Mouse (Mus musculus): ENCODE results near the gene Sh3pxd2a. TPM values are rescaled to one million over a fixed set of nuclear protein-coding genes. Genes with fewer than 3 reads are reported as not detected.

Gene Sh3pxd2a
- total RNA-seq, 2 experiments from 2014 or later = 33.9 to 35.9 TPM

- intact Hi-C loops (cut with DNase I) = no loop called here
- no peak for DNase-seq (ENCODE audit: low spot score in 2 of 2)
Measured at GRCm38 (mm10) chr19:47420539-47420938, 43.7 kb downstream of the Sh3pxd2a start.

GRCm38 (mm10) chr19:47419208-47419607, 45.0 kb downstream of the Sh3pxd2a start:
- no peak for DNase-seq (ENCODE audit: low spot score in 2 of 2)
- intact Hi-C loops (cut with DNase I) = no loop called here

GRCm38 (mm10) chr19:47416161-47416560, 48.0 kb downstream of the Sh3pxd2a start:
- intact Hi-C loops (cut with DNase I) = no loop called here
- DNase-seq (ENCODE audit: low spot score in 2 of 2) = no peak

GRCm38 (mm10) chr19:47414142-47414905, 49.9 kb downstream of the Sh3pxd2a start:
- intact Hi-C loops (cut with DNase I) = no loop called here
- DNase-seq (ENCODE audit: low spot score in 2 of 2) = peak in 1 of 2 experiments; percentile 23

GRCm38 (mm10) chr19:47413458-47414005, 50.7 kb downstream of the Sh3pxd2a start:
- no peak for DNase-seq (ENCODE audit: low spot score in 2 of 2)
- intact Hi-C loops (cut with DNase I) = no loop called here

GRCm38 (mm10) chr19:47412566-47413248, 51.5 kb downstream of the Sh3pxd2a start:
- no peak for DNase-seq (ENCODE audit: low spot score in 2 of 2)

GRCm38 (mm10) chr19:47410301-47410700, 53.9 kb downstream of the Sh3pxd2a start:
- intact Hi-C loops (cut with DNase I) = no loop called here
- no peak for DNase-seq (ENCODE audit: low spot score in 2 of 2)

More at GRCm38 (mm10) chr19:47412566-47413248, 51.5 kb downstream of the Sh3pxd2a start:
- intact Hi-C loops (cut with DNase I) = no loop called here

GRCm38 (mm10) chr19:47409142-47409541, 55.1 kb downstream of the Sh3pxd2a start:
- intact Hi-C loops (cut with DNase I) = no loop called here
- DNase-seq (ENCODE audit: low spot score in 2 of 2) = no peak

- no peak for DNase-seq (ENCODE audit: low spot score in 2 of 2)
- intact Hi-C loops (cut with DNase I) = no loop called here
Measured at GRCm38 (mm10) chr19:47408656-47409055, 55.5 kb downstream of the Sh3pxd2a start.

- no peak for DNase-seq (ENCODE audit: low spot score in 2 of 2)
- intact Hi-C loops (cut with DNase I) = no loop called here
Measured at GRCm38 (mm10) chr19:47407332-47407731, 56.9 kb downstream of the Sh3pxd2a start.

- no peak for DNase-seq (ENCODE audit: low spot score in 2 of 2)
- intact Hi-C loops (cut with DNase I) = no loop called here
Measured at GRCm38 (mm10) chr19:47406524-47406923, 57.7 kb downstream of the Sh3pxd2a start.

GRCm38 (mm10) chr19:47405548-47405947, 58.7 kb downstream of the Sh3pxd2a start:
- intact Hi-C loops (cut with DNase I) = no loop called here
- no peak for DNase-seq (ENCODE audit: low spot score in 2 of 2)

GRCm38 (mm10) chr19:47403391-47404379, 60.5 kb downstream of the Sh3pxd2a start:
- intact Hi-C loops (cut with DNase I) = no loop called here
- no peak for DNase-seq (ENCODE audit: low spot score in 2 of 2)

- intact Hi-C loops (cut with DNase I) = no loop called here
- DNase-seq (ENCODE audit: low spot score in 2 of 2) = no peak
Measured at GRCm38 (mm10) chr19:47402976-47403375, 61.2 kb downstream of the Sh3pxd2a start.

- no peak for DNase-seq (ENCODE audit: low spot score in 2 of 2)
- intact Hi-C loops (cut with DNase I) = no loop called here
Measured at GRCm38 (mm10) chr19:47402544-47402943, 61.7 kb downstream of the Sh3pxd2a start.

- no peak for DNase-seq (ENCODE audit: low spot score in 2 of 2)
- intact Hi-C loops (cut with DNase I) = no loop called here
Measured at GRCm38 (mm10) chr19:47399709-47400108, 64.5 kb downstream of the Sh3pxd2a start.

GRCm38 (mm10) chr19:47399029-47399428, 65.2 kb downstream of the Sh3pxd2a start:
- no peak for DNase-seq (ENCODE audit: low spot score in 2 of 2)

GRCm38 (mm10) chr19:47397882-47398671, 66.1 kb downstream of the Sh3pxd2a start:
- intact Hi-C loops (cut with DNase I) = no loop called here
- DNase-seq (ENCODE audit: low spot score in 2 of 2) = no peak

More at GRCm38 (mm10) chr19:47399029-47399428, 65.2 kb downstream of the Sh3pxd2a start:
- intact Hi-C loops (cut with DNase I) = no loop called here

GRCm38 (mm10) chr19:47395338-47395737, 68.9 kb downstream of the Sh3pxd2a start:
- intact Hi-C loops (cut with DNase I) = no loop called here

More at GRCm38 (mm10) chr19:47395338-47395737, 68.9 kb downstream of the Sh3pxd2a start:
- DNase-seq (ENCODE audit: low spot score in 2 of 2) = no peak
